Mouse (Mus musculus) hindbrain, postnatal 0 days (tissue): ENCODE measurements around the gene Mettl7a3. TPM values are rescaled to one million over a fixed set of nuclear protein-coding genes. Genes with fewer than 3 reads are reported as not detected.
"Not testable (repeated sequence)": the region's sequence is repeated elsewhere in the genome, so short reads cannot be mapped to it uniquely, and the experiment has no call there.

Experiments used
- ATAC-seq: fragments of 200-750 bp; cut with Nextera tagmentation; 2 replicates; pipeline ENCODE4 v1.8.0; 2017; ENCODE audit warnings: mild to moderate bottlenecking, moderate TSS enrichment, moderate library complexity
- DNase-seq: peaks from one replicate; pipeline ENCODE4 v3.0.0-alpha.2; 2015; ENCODE audit warnings: low spot score
- H3K27ac ChIP-seq: fragments of 300-500 bp; sonication (generic); 2 replicates; pipeline ENCODE4 v1.5.1; 2014; ENCODE audit warnings: mild to moderate bottlenecking
- H3K27me3 ChIP-seq: fragments of 300-500 bp; sonication (generic); 2 replicates; pipeline ENCODE4 v1.6.1; 2014; ENCODE audit warnings: low read length, mixed read lengths; ENCODE audit not compliant: insufficient read depth
- H3K36me3 ChIP-seq: fragments of 300-500 bp; sonication (generic); 2 replicates; pipeline ENCODE4 v1.6.1; 2014; ENCODE audit warnings: low read length, mixed read lengths; ENCODE audit not compliant: insufficient read depth
- H3K4me1 ChIP-seq: fragments of 300-500 bp; sonication (generic); 2 replicates; pipeline ENCODE4 v1.6.1; 2014; ENCODE audit warnings: antibody characterized with exemption, low read length, mixed read lengths; ENCODE audit not compliant: insufficient read depth
- H3K4me2 ChIP-seq: fragments of 300-500 bp; sonication (generic); 2 replicates; pipeline ENCODE4 v1.6.1; 2014; ENCODE audit warnings: low read depth, mild to moderate bottlenecking, low read length, moderate library complexity, mixed read lengths
- H3K4me3 ChIP-seq: fragments of 300-500 bp; sonication (generic); 2 replicates; pipeline ENCODE4 v1.5.1; 2014; ENCODE audit warnings: low read length
- H3K9ac ChIP-seq: fragments of 300-500 bp; sonication (generic); replicated peaks from 2 replicates; pipeline ENCODE4 v1.6.1; 2014; ENCODE audit warnings: mild to moderate bottlenecking, low read length, moderate library complexity, mixed read lengths
- H3K9me3 ChIP-seq: fragments of 300-500 bp; sonication (generic); 2 replicates; pipeline ENCODE4 v1.6.1; 2016; ENCODE audit warnings: low read length, mixed read lengths
- CTCF ChIP-seq: IDR thresholded peaks from 2 replicates; pipeline ENCODE4 v1.5.1; 2016; ENCODE audit warnings: antibody characterized with exemption, control low read depth, low read depth
- WGBS: fragments of 180-500 bp; shearing (Covaris S2); extraction: QIAGEN DNeasy Blood & Tissue Kit; methylation state at CpG from one replicate; pipeline ENCODE4 v1.1.7; 2014; 5-methylcytosine and 5-hydroxymethylcytosine counted together
- polyA plus RNA-seq: library from polyadenylated mRNA; unstranded; fragments of >200 nt; fragmentation: Nextera tagmentation; extraction: Ambion mirVana; gene quantifications from 2 replicates; pipeline ENCODE4 v1.2.1, GENCODE M21; 2015
- total RNA-seq: library from RNA; depleted of rRNA; stranded (reverse); fragments of >200 nt; gene quantifications from 2 replicates; pipeline ENCODE4 v1.2.3, GENCODE M21; 2014

Mettl7a3 gene
- total and polyA plus RNA-seq, 2 experiments from 2014 or later: 0.25 to 1.2 TPM

GRCm38 (mm10) chr15:100349496-100349895, 14.8 kb downstream of the Mettl7a3 start:
- Histone ChIP-seq H3K9ac (no peak overlapping the region), H3K9me3 (no peaks in the 10 kb centered on the region), H3K27me3 (no peaks in the 10 kb centered on the region), H3K4me1 (no peaks in the 10 kb centered on the region), H3K27ac (no peak overlapping the region), H3K4me3 (no peak overlapping the region), H3K4me2 (no peak overlapping the region), H3K36me3 (no peaks in the 10 kb centered on the region)
- DNase-seq (no peak), ATAC-seq (no peak)
- 50% methylated on average over 2 of the region's 2 CpGs for WGBS
- no peak for TF ChIP-seq CTCF

DNA sequence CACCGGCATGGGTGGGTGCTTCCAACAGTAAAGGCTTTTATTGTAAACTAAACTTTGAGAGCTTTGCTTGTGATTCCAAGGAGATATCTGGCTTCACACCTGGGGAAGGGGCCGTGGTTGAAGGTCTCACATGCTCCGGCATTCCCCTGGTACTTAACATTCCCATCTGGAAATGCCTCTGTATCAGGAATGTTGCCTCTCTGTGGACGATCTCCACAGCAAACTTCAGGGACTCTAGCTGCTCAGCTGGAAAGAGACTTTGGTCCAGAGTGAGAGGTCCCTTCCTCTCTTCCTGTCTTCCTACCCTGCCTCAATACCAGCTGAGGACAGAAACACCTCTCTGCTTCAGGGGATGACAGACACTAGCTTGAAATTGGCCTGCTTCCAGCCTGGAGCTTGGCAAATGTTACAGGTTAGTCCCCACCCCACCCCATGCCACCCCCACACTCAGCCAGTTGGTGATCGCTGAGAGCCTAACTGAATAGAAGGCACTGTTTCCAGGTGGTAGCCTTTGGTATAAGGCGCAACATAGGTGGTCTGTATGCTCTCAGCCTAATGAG, 16.9 kb downstream of the Mettl7a3 start:
- no peak overlapping the region for H3K4me3 ChIP-seq
- no peaks in the 10 kb centered on the region for H3K36me3 ChIP-seq
- no peak overlapping the region for H3K4me2 ChIP-seq
- H3K27me3 ChIP-seq: no peaks in the 10 kb centered on the region
- no peaks in the 10 kb centered on the region for H3K4me1 ChIP-seq
- 74% methylated on average over 6 of the region's 6 CpGs for WGBS
- no peak overlapping the region for H3K27ac ChIP-seq
- DNase-seq: no peak
- no peak for ATAC-seq
- no peaks in the 10 kb centered on the region for H3K9me3 ChIP-seq
- H3K9ac ChIP-seq: no peak overlapping the region
- TF ChIP-seq CTCF: no peak

- WGBS: 83% methylated on average over 10 of the region's 10 CpGs
- no peaks in the 10 kb centered on the region for H3K4me1 ChIP-seq
- no peak within 1 kb of the TSS for H3K9ac ChIP-seq
- H3K9me3 ChIP-seq: no peaks in the 10 kb centered on the region
- no peaks in the 10 kb centered on the region for H3K36me3 ChIP-seq
- H3K4me3 ChIP-seq: no peak within 1 kb of the TSS
- no peak for TF ChIP-seq CTCF
- no peak within 1 kb of the TSS for H3K4me2 ChIP-seq
- DNase-seq (no peak), ATAC-seq (no peak)
- no peaks in the 10 kb centered on the region for H3K27me3 ChIP-seq
- H3K27ac ChIP-seq: no peak within 1 kb of the TSS
These were observed 18.1 kb downstream of the Mettl7a3 start, which contains the start of the genes Methig1 and Mettl7a2 for GRCm38 (mm10) chr15:100352711-100353250. TSS of gene Methig1 (plus strand) at chr15:100353149. TSS of gene Mettl7a2 (plus strand) at chr15:100353200.

DNA sequence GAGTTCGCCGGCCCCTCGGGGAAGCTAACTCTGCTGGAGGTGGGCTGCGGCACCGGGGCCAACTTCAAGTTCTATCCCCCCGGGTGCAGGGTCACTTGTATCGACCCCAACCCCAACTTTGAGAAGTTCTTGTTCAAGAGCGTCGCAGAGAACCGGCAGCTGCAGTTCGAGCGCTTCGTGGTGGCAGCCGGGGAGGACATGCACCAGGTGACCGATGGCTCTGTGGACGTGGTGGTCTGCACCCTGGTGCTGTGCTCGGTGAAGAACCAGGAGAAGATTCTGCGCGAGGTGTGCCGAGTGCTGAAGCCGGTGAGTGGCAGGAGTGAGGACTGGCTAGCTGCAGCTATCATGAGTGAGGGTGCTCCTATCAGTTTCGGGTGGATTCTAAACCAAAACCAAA, 18.7 kb downstream of the Mettl7a3 start:
- 91% methylated on average over 22 of the region's 22 CpGs for WGBS
- not testable (repeated sequence) for H3K27ac ChIP-seq, H3K9me3 ChIP-seq, H3K4me2 ChIP-seq, H3K4me1 ChIP-seq, DNase-seq, H3K4me3 ChIP-seq, H3K9ac ChIP-seq, H3K27me3 ChIP-seq, H3K36me3 ChIP-seq, ATAC-seq

- Histone ChIP-seq H3K4me3 (no peak overlapping the region), H3K36me3 (no peaks in the 10 kb centered on the region), H3K27me3 (no peaks in the 10 kb centered on the region), H3K9ac (no peak overlapping the region), H3K9me3 (no peaks in the 10 kb centered on the region), H3K27ac (no peak overlapping the region), H3K4me1 (no peaks in the 10 kb centered on the region), H3K4me2 (no peak overlapping the region)
- DNase-seq (no peak), ATAC-seq (no peak)
- TF ChIP-seq CTCF: no peak
- WGBS: 92% methylated on average over 5 of the region's 5 CpGs
These were observed 21.1 kb downstream of the Mettl7a3 start for GRCm38 (mm10) chr15:100355876-100356275.

GRCm38 (mm10) chr15:100364242-100364641, 29.5 kb downstream of the Mettl7a3 start, which contains the start of gene Higd1c:
TSS of gene Higd1c (plus strand) at chr15:100364542.
- TF ChIP-seq CTCF: no peak
- Histone ChIP-seq H3K4me2 (no peak within 1 kb of the TSS), H3K27ac (no peak within 1 kb of the TSS), H3K9me3 (no peaks in the 10 kb centered on the region; the same call in 1 of the 2 replicates), H3K9ac (no peak within 1 kb of the TSS), H3K36me3 (no peaks in the 10 kb centered on the region), H3K4me1 (no peaks in the 10 kb centered on the region), H3K4me3 (no peak within 1 kb of the TSS), H3K27me3 (no peaks in the 10 kb centered on the region)
- DNase-seq (no peak), ATAC-seq (no peak)
- 79% methylated on average over 7 of the region's 7 CpGs for WGBS

DNA sequence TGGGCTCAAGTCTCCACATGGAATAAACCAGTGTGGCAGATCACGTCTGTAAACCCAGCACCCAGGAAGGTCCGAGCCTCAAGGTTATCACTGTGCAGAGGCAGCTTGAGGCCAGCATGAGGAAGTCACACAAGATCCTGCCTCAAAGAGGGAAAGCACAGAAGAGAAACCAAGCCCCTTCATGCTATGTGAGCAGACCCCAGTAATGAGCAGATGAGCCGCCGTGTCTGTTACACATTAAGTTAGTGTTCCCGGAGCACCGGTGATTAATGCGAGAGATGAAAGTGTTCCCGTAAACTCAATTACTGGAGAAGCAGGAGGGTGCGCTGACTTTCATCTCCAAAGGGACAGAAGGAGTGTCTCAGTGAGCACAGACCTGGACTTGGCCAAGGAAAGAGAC, 31.2 kb downstream of the Mettl7a3 start:
- not testable (repeated sequence) for H3K4me3 ChIP-seq, H3K36me3 ChIP-seq, H3K27ac ChIP-seq, ATAC-seq, H3K27me3 ChIP-seq, H3K9me3 ChIP-seq, H3K9ac ChIP-seq, H3K4me2 ChIP-seq, H3K4me1 ChIP-seq, DNase-seq
- WGBS: 50% methylated on average over 8 of the region's 9 CpGs
